Mouse (Mus musculus): Measurements from ENCODE around the gene Epn2.

- no peak for TF ChIP-seq POLR2A (IDR thresholded peaks at IDR 0.05; ENCODE audit: insufficient read depth, low read depth, low read length)
- TF ChIP-seq CTCF (IDR thresholded peaks at IDR 0.05): no peak
Observed at GRCm38 (mm10) chr11:61577349-61577748, 2.1 kb downstream of the Epn2 start.

All from heart, adult 2 months (tissue).